Mouse (Mus musculus): ENCODE data around the gene Tspan14.

The Tspan14 gene

DNA sequence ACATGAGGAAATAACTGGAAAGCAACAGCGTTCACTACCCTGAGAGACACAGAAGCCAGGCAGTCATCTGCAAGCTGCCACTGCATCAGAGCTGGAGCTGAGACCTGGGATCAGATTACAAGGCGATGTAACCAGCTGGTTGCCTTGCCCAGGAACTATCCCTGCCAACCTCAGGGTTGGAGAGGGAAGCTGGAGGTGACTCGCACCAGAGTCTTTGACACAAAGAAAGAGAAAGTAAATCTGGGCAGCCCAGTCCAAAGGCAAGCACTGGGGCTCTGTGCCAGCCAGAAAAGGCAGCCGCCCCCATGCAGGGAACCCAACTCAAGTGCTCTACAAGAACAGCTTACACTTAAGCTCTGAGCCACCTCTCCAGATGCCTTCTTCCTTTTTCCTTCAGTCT is 81.4 kb downstream of the Tspan14 start:
- DNase-seq (ENCODE audit: low spot score in 2 of 2) = no peak

DNA sequence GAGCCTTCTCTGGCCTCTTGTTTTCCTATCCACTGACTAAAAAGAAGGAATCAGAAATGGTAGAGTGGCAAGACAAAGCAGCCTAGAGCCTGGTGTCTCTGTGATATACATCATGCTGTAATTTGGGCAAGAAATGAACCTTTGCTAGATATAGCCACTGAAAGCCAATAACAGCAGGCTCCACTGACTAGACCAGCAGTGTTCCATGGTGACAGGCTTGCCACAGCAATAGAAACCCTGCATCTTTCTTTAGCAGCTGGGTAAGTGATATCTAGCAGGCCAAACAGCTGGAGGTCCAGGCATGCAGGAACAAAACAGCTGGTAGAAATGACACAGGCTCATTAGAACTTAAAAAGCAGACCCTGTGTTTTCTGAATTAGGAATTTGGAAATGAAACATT is 92.0 kb downstream of the Tspan14 start:
- DNase-seq (ENCODE audit: low spot score in 2 of 2) = no peak

DNA sequence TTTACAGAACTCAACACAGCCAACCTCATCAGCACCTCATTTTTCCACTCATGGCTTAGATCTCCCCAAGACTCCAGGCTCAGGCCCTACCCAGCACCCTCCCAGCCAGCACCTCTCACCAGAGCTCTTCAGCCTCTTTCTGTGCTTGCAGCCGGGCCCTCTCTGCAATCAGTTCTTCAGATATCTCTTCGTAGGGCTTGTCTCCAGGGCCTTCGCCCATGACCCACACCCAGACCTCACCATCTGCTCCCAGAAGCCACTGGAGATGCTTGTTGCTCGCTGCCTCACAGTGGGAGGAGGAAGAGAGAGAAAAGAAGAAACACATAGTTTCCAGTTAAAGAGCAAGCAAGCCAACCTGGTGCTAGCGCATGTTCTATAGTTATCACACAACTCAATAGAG is 92.6 kb downstream of the Tspan14 start:
- DNase-seq (ENCODE audit: low spot score in 2 of 2) = no peak

DNA sequence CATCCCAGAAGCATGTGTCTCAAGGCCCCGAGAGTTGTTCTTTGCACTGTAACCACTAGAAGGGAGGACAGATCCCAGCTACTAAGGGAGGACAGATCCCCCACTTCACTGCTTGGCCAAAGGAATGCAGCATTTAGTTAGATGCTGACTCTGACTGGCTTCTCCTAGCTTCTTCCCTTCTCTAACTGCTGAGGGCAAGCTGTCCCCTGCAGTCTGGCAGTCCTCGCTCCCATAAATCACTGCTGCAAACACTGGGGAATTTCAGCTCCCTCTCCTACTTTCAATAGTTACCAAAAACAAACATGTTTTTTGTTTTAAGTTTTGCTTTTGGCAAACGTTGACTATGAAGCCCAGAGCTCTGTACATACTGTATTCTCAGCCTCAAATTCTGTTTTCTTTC is 96.0 kb downstream of the Tspan14 start:
- DNase-seq (ENCODE audit: low spot score in 2 of 2) = no peak

DNA sequence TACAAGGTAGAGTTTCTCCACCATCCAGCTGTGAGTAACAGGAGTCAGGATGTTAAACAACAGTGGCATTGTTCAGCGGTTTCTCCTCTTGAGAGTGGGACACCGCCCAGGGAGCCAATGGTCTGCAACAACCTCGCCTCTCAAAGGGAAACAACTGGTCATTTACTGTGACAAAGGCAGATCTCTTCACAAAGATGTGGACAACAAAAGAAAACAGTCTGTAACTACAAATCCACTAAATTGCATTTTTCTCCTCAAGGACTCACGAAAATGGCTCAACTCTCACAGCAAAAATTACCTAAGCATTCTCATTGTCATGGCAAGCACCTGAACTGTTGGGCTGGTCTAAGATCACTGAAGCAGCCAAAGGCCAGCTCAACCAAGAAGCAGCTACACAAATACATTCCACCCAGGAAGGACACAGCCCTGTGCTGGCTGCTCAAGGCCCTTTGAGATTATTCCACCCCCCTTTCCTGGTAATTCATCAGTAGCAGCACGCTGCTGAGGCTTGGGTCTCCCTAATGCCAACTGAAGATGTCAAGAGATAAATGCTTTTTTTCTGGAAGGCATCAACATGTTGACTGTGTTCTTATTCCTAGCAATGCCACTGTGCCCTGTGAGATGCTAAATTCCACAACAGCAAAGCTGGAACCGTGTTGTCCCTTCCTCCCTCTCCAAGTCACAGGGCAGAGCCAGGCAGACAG is 101.6 kb downstream of the Tspan14 start:
- no peak for DNase-seq (ENCODE audit: low spot score in 2 of 2)

DNA sequence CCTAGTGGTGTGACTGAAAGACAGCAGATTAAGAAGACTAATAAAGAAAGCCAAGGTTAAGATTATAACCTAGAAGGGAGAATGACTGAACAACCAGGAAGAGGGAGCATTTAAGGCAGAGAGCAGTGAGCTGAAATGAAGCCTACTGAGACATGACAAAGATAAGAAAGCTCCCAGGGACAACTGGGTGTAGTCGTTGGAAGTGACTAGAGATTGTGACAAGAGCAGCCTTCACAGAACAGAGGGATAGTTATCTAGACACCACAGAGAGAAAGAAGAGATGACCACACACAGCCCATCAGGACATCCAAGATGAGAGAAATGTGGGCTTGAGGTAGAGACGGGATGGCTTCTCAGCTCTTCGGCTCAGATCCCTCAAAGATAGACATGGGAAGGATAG is 102.9 kb downstream of the Tspan14 start:
- DNase-seq (ENCODE audit: low spot score in 2 of 2) = no peak

DNA sequence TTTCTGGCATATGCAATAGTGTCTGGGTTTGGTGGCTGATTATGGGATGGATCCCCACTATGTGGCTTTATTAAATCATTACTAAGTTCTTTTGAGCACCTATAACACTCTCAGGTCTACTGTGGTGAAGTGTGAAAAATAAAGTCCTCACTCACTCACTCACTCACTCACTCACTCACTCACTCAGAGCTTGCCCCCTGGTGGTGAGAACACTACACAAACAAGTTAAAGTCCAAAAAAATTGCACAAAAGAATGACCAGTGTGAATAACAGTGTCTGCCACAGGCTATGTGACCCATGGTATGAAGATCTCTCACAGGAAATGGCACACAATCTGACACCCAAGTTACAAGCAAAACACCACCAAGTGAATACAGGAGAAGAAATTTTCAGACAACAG is 103.6 kb downstream of the Tspan14 start:
- DNase-seq (ENCODE audit: low spot score in 2 of 2) = no peak

Data from spleen, postnatal 14 days (tissue).